In the genomic region with DNA sequence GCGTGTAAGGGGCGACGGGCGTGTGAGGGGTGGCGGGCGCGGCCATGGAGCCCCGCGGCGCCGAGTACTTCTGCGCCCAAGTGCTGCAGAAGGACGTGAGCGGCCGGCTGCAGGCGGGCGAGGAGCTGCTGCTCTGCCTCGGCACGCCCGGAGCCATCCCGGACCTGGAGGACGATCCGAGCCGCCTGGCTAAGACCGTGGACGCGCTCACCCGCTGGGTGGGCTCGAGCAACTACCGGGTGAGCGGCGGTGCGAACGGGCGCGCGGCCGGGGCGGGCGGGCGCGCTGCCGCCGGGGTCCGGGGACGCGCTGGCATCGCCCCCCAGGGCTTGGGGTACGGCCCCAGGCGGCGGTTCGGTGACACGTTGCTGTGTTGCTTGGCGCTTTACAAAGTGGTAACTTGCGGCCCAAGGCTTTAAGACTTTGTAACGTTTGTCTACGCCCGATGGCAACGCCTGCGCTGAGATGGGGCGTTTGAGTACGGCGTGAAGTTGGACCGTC, we compare ENCODE assay signal across 8 mouse cellular contexts. TPM values are rescaled to one million over a fixed set of nuclear protein-coding genes. Genes with fewer than 3 reads are reported as not detected.
A peak's percentile ranks its signal among the peaks of the same experiment; 100 is the strongest.
DNase-seq lines count a peak whose midpoint lies in the region; ATAC-seq lines count a peak whose summit lies in the region.

No protein-coding gene starts in this region.

- H3K9me3 ChIP-seq in forebrain, embryonic 12.5 days, result no peaks in the 10 kb centered on the region

- peaks cover 12% of the 10 kb centered on the region for H3K4me1 ChIP-seq in forebrain, embryonic 12.5 days

- peak; percentile 96 for DNase-seq in heart, adult 11 months
- no peak for DNase-seq in heart, adult 8-10 months (ENCODE audit: low spot score)
- DNase-seq in left cerebral cortex, postnatal 10 days (ENCODE audit: extremely low spot score in 1 of 2, low spot score in 2 of 2), result peak; percentile 15 to 77
- DNase-seq in spleen, postnatal 36 days (ENCODE audit: low spot score in 2 of 2), result peak; percentile 33 to 35

- peak overlapping the region; percentile 93 for H3K4me3 ChIP-seq in forebrain, embryonic 12.5 days (replicated peaks)

- intact Hi-C loops in left cerebral cortex, postnatal 10 days (cut with DNase I), result loop anchor here (5.0 kb wide), 2 partner anchors 51 to 81 kb away; no protein-coding TSS in a partner anchor

- H3K27ac ChIP-seq in forebrain, embryonic 12.5 days, result peak overlapping the region; percentile 74

- H3K27me3 ChIP-seq in forebrain, embryonic 12.5 days, result no peaks in the 10 kb centered on the region

- ATAC-seq in cerebellum, adult (ENCODE audit: insufficient number of reproducible peaks, low FRiP score, low TSS enrichment), result peak; percentile 53; the same call in 1 of the 2 replicates
- ATAC-seq in forebrain, embryonic 12.5 days (ENCODE audit: low FRiP score), result peak; percentile 80
- ATAC-seq in hematopoietic stem cell, adult 5-6 weeks (replicated peaks in 1 of 2; ENCODE audit: insufficient read depth in 1 of 2, low FRiP score in 2 of 2, low TSS enrichment in 1 of 2, low read depth in 1 of 2, poor library complexity in 2 of 2, severe bottlenecking in 2 of 2), result peak; percentile 29 to 33; a peak in 2 of 4 replicates
- peak; percentile 40 for ATAC-seq in megakaryocyte progenitor cell, adult 5-6 weeks (replicated peaks; ENCODE audit: poor library complexity)

- peak overlapping the region; percentile 90 for H3K4me2 ChIP-seq in forebrain, embryonic 12.5 days

- peak overlapping the region; percentile 83 for H3K9ac ChIP-seq in forebrain, embryonic 12.5 days

- under 1% methylated on average over 63 of the region's 64 CpGs for WGBS in forebrain, embryonic 12.5 days

- H3K36me3 ChIP-seq in forebrain, embryonic 12.5 days (replicated peaks), result no peaks in the 10 kb centered on the region

RNA-seq across cellular contexts. Expression of gene Clasp2, which starts 0.4 kb away (rescaled TPM):
- 10 to 100 TPM; 53.8 to 62.5 (median 58.9) TPM for total RNA-seq in heart, adult 8-10 months (2022)
- 81.3 and 84.0 TPM in 2 replicates for polyA plus RNA-seq in forebrain, embryonic 12.5 days (2016; fragmentation: Nextera tagmentation; extraction: Ambion mirVana)
- total RNA-seq in hematopoietic stem cell, adult 5-6 weeks (2017), result 37.7 and 53.3 TPM in 2 replicates
- 100 to 1,000 TPM; 328 to 340 TPM for total RNA-seq in left cerebral cortex, postnatal 10 days (2021)
- total RNA-seq in megakaryocyte progenitor cell, adult 5-6 weeks (2015), result 47.0 and 47.4 TPM in 2 replicates
- 37.5 and 38.1 TPM in 2 replicates for total RNA-seq in megakaryocyte progenitor cell, adult 5-6 weeks (2017)

RNA-seq across cellular contexts. Expression of gene Pdcd6ip, which starts 33.6 kb away (rescaled TPM):
- total RNA-seq in heart, adult 8-10 months (2022), result 10 to 100 TPM; 60.2 to 63.5 (median 61.6) TPM
- 54.3 and 57.4 TPM in 2 replicates for polyA plus RNA-seq in forebrain, embryonic 12.5 days (2016; fragmentation: Nextera tagmentation; extraction: Ambion mirVana)
- total RNA-seq in hematopoietic stem cell, adult 5-6 weeks (2017), result 45.4 and 132 TPM in 2 replicates
- 10 to 100 TPM; 48.8 to 52.5 TPM for total RNA-seq in left cerebral cortex, postnatal 10 days (2021)
- total RNA-seq in megakaryocyte progenitor cell, adult 5-6 weeks (2015), result 114 and 122 TPM in 2 replicates
- 42.8 and 54.2 TPM in 2 replicates for total RNA-seq in megakaryocyte progenitor cell, adult 5-6 weeks (2017)
